Mouse (Mus musculus) G1E (cell line): Measurements from ENCODE around the gene C77080. TPM values are rescaled to one million over a fixed set of nuclear protein-coding genes. Genes with fewer than 3 reads are reported as not detected.
"Not testable (repeated sequence)": the region's sequence is repeated elsewhere in the genome, so short reads cannot be mapped to it uniquely, and the experiment has no call there.

Source experiments
- ATAC-seq: 2 replicates; pipeline ENCODE4 v1.8.0; 2016; ENCODE audit warnings: mild to moderate bottlenecking; ENCODE audit not compliant: insufficient number of reproducible peaks, poor library complexity, low FRiP score, severe bottlenecking; ENCODE audit errors: extremely low read depth
- DNase-seq: peaks from one replicate; pipeline ENCODE4 v3.0.0; 2012; ENCODE audit warnings: low spot score
- H3K27me3 ChIP-seq: 2 replicates; pipeline ENCODE4 v1.6.1; 2012; ENCODE audit warnings: mild to moderate bottlenecking, low read length, inconsistent platforms; ENCODE audit not compliant: insufficient read depth
- H3K36me3 ChIP-seq: replicated peaks from 2 replicates; pipeline ENCODE3; 2012; ENCODE audit warnings: mild to moderate bottlenecking, inconsistent platforms
- H3K4me1 ChIP-seq: 2 replicates; pipeline ENCODE4 v1.6.1; 2012; ENCODE audit warnings: low read depth, low read length, inconsistent platforms, mixed read lengths; ENCODE audit not compliant: insufficient read depth
- H3K4me3 ChIP-seq: 2 replicates; pipeline ENCODE4 v1.5.1; 2012; ENCODE audit warnings: low read depth, mild to moderate bottlenecking, inconsistent platforms, low read length, moderate library complexity, mixed read lengths
- H3K9me3 ChIP-seq: replicated peaks from 2 replicates; pipeline ENCODE4 v1.6.1; 2012; ENCODE audit warnings: inconsistent platforms
- CTCF ChIP-seq: IDR thresholded peaks from 2 replicates; pipeline ENCODE4 v1.5.1; 2012; ENCODE audit warnings: low read depth, low read length, inconsistent platforms, mixed read lengths
- GATA1 ChIP-seq: IDR thresholded peaks from 2 replicates; pipeline ENCODE4 v1.6.1; 2012; ENCODE audit warnings: borderline replicate concordance, low read length, inconsistent platforms, mixed read lengths
- GATA2 ChIP-seq: IDR thresholded peaks from 2 replicates; pipeline ENCODE4 v1.6.1; 2012; ENCODE audit warnings: low read depth, low read length, inconsistent platforms, borderline replicate concordance
- POLR2AphosphoS5 ChIP-seq: IDR thresholded peaks from 2 replicates; pipeline ENCODE4 v1.6.1; 2012; ENCODE audit warnings: low read depth, low read length, inconsistent platforms; ENCODE audit not compliant: insufficient replicate concordance
- TAL1 ChIP-seq: conservative IDR thresholded peaks from 2 replicates; pipeline ENCODE4 v1.6.1; 2012; ENCODE audit warnings: low read depth, low read length, inconsistent platforms, mixed read lengths
- polyA plus RNA-seq: library from polyadenylated mRNA; stranded (reverse); fragments of >175 nt; gene quantifications from 2 replicates; pipeline ENCODE4 v1.2.3, GENCODE M21; 2012
- total RNA-seq, 2 experiments: library from RNA; stranded (forward) in 1 of 2; stranded (reverse) in 1 of 2; fragments of 200-1000 nt in 1 of 2; fragments of >200 nt in 1 of 2; fragmentation: Nextera tagmentation in 1 of 2; gene quantifications; 2 replicates each; pipeline ENCODE4 v1.2.3; 2014 to 2017

Gene C77080
- total and polyA plus RNA-seq, 3 experiments: 23.6 to 196 (median 67.9) TPM

DNA sequence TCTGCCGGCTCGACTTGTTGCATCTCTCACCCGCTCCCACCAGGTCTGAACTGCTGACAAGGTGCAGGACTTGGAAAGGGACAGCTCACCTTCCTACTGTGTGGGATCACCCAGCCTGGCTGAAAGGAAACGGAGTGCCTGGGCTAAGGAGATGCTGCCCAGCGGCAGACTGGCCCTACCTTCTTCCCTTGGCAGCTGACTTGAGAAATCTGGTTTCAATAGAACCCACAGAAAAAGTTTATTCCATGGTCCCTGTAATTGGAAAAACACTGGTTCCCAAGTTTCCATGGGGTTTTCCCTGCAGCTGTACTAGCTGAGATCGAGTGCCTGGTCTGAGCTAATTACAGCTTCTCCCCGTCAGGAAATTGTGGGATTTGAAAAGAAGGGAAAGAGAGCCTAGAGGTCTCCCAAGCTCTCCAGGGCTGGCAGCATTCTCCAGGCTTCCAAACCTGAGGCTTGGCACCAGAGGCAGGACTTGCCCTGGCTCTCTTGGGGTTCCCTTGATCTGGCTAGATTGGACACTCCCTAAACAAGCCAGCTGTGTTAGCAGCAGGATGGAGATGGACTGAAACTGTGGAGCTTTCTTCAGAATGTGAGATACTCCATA is 42.5 kb downstream of the C77080 start:
- Histone ChIP-seq H3K4me3 (no peak overlapping the region), H3K27me3 (no peaks in the 10 kb centered on the region), H3K9me3 (no peaks in the 10 kb centered on the region), H3K4me1 (peaks cover 70% of the 10 kb centered on the region), H3K36me3 (peaks cover 100% of the 10 kb centered on the region)
- DNase-seq (no peak), ATAC-seq (no peak)
- TF ChIP-seq TAL1: no peak

DNA sequence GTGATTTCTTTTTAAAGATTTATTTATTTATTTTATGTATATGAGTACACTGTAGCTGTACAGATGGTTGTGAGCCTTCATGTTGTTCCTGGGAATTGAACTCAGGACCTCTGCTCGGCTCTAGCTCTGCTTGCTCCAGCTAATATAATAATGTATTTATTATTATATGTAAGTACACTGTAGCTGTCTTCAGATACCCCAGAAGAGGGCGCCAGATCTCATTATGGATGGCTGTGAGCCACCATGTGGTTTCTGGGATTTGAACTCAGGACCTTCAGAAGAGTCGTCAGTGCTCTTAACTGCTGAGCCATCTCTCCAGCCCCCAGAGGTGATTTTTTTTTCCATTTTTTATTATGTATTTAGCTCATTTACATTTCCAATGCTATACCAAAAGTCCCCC is 48.7 kb downstream of the C77080 start:
- not testable (repeated sequence) for H3K27me3 ChIP-seq, DNase-seq, H3K4me3 ChIP-seq, ATAC-seq, H3K9me3 ChIP-seq
- Histone ChIP-seq H3K36me3 (peaks cover 94% of the 10 kb centered on the region), H3K4me1 (peaks cover 40% of the 10 kb centered on the region)

DNA sequence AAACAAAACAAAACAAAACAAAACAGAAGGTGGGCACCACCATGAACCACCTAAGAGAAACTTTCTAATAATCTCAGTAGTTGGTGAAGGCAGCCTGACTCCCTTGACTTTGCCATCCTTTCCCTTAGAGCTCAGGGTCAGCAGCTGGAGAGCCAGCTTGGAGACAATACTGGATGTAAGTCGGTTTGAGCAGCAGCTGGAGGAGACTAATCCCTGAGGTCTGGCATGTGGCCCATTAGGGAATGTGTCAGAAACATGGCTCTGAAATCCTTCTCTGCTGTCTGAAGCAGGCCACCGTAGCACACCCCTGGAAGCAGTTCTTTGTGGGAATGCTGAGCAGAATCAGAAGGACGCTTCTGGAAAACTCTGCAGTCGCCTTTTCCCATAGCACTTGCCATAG is 49.7 kb downstream of the C77080 start:
- no peaks in the 10 kb centered on the region for H3K27me3 ChIP-seq
- no peaks in the 10 kb centered on the region for H3K9me3 ChIP-seq
- TF ChIP-seq CTCF (no peak), TAL1 (no peak), GATA2 (no peak), GATA1 (no peak), POLR2AphosphoS5 (no peak)
- ATAC-seq (no peak), DNase-seq (no peak)
- no peak overlapping the region for H3K4me3 ChIP-seq
- H3K4me1 ChIP-seq: peaks cover 30% of the 10 kb centered on the region
- H3K36me3 ChIP-seq: peaks cover 94% of the 10 kb centered on the region

DNA sequence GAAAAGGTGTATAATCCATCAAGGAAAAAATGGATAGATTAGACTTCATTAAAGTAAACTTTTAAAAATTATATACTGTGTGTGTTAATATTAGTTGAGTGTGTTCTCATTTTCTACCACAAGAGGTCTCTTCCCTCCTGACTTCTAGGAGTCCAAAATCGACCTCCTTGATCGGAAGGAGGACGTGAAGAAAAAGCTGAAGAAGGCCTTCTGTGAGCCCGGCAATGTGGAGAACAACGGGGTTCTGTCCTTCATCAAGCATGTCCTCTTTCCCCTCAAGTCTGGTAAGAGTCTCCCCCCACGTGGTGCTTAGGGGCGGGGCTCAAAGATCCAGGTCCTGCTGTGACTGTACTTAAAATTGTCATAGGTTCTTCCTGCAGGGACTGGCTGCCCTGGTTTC is 51.7 kb downstream of the C77080 start:
- H3K9me3 ChIP-seq: no peaks in the 10 kb centered on the region
- peaks cover 16% of the 10 kb centered on the region; the same call in 1 of the 2 replicates for H3K4me1 ChIP-seq
- no peak for DNase-seq
- no peak for ATAC-seq
- TF ChIP-seq GATA2: no peak
- peak; percentile 18; the same call in 1 of the 2 replicates for TF ChIP-seq CTCF
- no peak overlapping the region for H3K4me3 ChIP-seq
- H3K27me3 ChIP-seq: no peaks in the 10 kb centered on the region
- peaks cover 94% of the 10 kb centered on the region for H3K36me3 ChIP-seq

GRCm38 (mm10) chr4:129206792-129207191 is 54.4 kb downstream of the C77080 start:
- ATAC-seq: no peak
- peaks cover 96% of the 10 kb centered on the region for H3K36me3 ChIP-seq

GRCm38 (mm10) chr4:129204655-129205054 is 56.5 kb downstream of the C77080 start:
- H3K4me3 ChIP-seq: no peak overlapping the region
- no peak for DNase-seq
- H3K27me3 ChIP-seq: no peaks in the 10 kb centered on the region
- peaks cover 8% of the 10 kb centered on the region; the same call in 1 of the 2 replicates for H3K4me1 ChIP-seq
- TF ChIP-seq TAL1 (no peak), POLR2AphosphoS5 (no peak), GATA2 (no peak), GATA1 (no peak), CTCF (no peak)
- ATAC-seq: no peak
- H3K36me3 ChIP-seq: peaks cover 93% of the 10 kb centered on the region
- H3K9me3 ChIP-seq: no peaks in the 10 kb centered on the region

More at GRCm38 (mm10) chr4:129206792-129207191, 54.4 kb downstream of the C77080 start:
- no peak for DNase-seq
- Histone ChIP-seq H3K27me3 (no peaks in the 10 kb centered on the region), H3K9me3 (no peaks in the 10 kb centered on the region), H3K4me1 (peaks cover 8% of the 10 kb centered on the region; the same call in 1 of the 2 replicates), H3K4me3 (no peak overlapping the region)
- TF ChIP-seq GATA1: no peak
- no peak for TF ChIP-seq CTCF
- TF ChIP-seq TAL1: no peak
- no peak for TF ChIP-seq GATA2
- TF ChIP-seq POLR2AphosphoS5: no peak

DNA sequence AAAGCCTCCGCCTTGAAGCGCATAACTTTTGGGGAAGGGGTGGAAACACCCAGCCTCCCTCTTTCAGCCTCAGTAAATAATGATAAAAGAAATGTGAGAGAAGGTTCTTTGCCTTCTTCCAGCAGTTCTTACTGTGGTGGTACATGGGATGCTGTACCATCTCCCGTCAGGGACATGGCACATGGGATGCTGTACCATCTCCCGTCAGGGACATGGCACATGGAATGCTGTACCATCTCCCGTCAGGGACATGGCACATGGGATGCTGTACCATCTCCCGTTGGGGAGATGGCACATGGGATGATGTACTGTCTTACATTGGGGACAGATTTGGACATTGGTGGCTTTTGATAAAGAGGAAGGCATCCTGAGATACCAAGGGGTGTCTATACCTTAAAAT is 63.7 kb downstream of the C77080 start:
- Histone ChIP-seq H3K4me3 (no peak overlapping the region), H3K4me1 (peaks cover 24% of the 10 kb centered on the region), H3K9me3 (no peaks in the 10 kb centered on the region), H3K27me3 (no peaks in the 10 kb centered on the region), H3K36me3 (peaks cover 86% of the 10 kb centered on the region)
- ATAC-seq: no peak
- TF ChIP-seq GATA1 (no peak), CTCF (no peak), GATA2 (no peak), POLR2AphosphoS5 (no peak), TAL1 (no peak)
- no peak for DNase-seq
